Mouse (Mus musculus) WW6 (cell line): ENCODE results near the gene Fam19a5.

Experiments
- DNase-seq: peaks from one replicate; pipeline ENCODE4 v3.0.0-alpha.2; 2013; ENCODE audit warnings: low read depth, low spot score

Gene Fam19a5

DNA sequence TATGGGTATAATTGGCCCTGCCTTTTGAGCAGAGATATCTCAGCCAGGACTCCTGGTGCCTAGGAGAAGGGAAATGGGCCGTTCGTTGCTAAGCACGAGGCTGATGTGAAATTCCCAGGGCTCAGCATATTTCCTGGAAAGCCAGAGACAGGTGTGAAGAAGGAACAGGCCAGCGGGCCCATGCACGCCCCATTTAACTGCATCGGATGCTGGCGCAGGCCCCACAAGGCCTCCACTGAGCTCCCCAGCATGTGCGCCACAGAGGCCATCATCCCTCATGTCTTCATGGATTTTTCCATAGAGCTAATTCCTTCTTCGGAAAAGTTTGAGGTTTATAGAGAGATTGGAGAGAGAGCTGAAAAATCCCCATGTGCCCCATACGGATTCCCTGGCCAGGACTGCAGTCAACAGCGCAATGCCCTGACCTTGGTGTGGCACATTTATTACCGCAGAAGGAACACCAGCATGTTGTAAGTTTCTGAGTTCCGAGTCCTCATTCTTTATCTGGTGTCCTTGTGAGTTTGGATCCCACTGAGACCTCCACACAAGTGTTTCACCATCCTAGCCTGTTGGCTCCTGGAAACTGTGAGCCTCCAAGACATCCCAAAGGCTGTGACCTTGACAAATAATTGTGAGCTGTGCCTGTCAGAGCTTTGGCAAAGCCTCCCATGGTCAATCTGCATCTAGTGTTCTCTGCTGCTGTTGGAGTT is 122.1 kb downstream of the Fam19a5 start:
- no peak for DNase-seq

DNA sequence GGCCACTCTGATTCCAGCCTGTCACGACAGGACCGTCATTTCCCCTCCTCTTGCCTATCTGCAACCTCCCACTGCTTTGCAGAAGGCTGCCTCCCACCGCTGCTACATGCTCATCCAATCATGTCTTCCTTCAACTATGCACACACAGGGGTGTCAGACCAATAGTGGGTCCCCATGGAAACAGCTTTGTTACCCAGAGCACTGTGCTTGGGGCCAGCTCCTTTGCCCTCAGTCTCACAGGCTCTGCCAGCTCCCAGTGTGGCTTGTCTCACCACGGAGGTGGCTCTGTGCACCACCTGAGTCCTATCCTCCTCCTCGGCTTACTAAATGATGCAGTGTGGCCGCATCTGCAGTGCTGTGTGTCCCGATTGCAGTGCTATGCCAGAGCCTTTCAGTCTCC is 123.3 kb downstream of the Fam19a5 start:
- DNase-seq = no peak

DNA sequence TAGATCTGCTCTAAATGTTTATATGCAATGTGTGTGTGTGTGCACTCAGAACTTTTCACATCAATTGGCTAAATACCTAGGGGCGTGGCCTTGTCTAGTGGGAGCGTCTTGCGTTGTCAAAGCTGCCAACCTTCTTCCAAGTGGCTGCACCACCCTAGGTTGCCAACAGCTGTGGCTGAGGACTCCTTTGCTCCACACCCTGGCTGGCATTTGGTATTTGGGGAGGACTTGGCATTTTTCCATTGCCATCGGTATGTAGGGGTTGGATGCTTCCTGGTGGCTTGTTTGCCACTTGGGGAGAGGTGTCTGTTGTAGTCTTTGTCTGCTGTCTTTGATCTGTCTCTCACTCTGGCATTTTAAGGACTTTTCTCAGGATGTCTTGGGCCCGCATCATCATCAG is 124.0 kb downstream of the Fam19a5 start:
- DNase-seq = no peak

DNA sequence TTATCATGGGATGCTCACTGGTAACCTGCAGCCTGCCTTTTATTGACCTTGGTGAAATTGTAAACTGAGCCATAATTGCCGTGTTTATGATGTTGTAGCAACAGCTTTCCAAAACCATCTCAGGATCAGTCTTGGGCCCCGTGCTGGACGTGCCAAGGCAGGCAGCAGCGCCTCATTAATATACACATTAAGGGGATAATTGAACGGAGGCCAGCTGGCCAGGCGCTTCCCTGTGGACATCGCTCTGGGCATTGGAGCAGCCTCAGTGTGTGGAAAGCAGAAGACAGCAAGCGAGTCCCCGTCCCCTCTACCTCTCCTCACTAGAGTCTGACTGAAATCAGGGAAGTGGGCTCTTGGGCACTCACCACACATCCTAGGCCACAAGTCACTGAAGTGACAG is 127.8 kb downstream of the Fam19a5 start:
- DNase-seq = no peak

DNA sequence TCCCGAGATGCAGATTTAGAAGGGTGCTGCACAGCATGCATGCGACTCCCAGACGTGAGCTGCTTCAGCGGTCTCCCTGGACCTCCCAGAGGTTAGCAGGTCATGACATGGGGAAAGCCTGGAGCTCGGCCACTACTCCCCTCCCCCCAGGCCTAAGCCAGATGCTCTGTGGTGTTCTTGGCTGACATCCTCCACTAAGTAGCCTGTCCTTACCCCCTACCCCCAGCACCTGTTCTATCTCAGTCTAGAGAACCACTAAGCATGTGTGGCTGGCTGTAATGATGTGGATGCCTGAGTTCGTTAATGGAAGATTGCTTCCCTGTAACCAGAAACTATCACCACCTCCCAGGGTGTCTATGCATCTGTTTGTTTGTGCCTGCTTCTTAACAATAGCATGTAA is 134.6 kb downstream of the Fam19a5 start:
- DNase-seq = no peak

DNA sequence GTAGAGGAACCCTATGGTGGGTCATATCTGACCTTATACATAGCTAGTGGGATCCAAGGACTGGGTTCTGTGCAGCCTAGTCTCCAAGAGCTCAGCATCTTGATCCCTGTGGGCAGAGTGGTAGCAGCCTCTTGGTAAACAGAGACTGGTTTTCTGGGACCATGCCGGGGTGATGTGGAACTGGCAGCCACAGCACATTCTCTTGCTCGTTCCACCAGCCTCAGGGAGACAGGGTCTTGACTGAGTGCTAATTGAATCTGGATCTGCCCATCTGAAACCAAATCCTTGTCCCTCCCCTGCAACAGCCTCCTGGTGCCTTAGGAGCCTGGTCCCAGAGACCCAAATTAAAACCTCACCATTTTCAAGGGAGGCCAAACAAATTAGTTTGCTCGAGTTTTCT is 138.3 kb downstream of the Fam19a5 start:
- DNase-seq = no peak

DNA sequence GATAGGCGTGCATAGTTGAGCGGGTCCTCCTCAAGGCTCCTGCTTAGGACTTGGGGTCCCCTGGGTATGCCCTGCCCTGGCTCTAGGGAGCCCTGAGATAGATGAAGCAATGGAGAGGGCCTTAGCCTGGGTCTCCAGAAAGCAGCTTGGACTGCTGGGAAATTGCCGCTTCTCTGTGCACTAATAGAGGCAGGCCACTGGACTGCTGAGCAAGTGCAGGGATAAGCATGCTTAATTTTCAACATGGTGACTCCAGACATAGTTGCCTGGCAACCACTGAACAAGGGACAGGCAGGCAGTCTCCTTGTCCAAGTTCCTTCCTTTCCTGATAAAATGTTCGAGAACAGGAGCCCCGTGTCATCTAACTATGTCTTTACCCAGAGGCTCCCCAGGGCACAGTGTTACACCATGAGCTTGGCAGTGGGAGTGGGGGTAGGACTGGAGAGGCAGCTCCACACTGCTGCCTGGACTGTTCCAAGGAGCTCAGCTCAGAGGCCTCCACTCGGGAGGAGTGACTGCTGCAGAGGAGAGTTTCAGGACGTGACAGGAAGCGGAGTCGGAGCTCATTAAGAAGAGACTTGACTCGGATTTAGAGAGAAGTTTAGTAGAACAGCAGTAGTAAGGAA is 142.4 kb downstream of the Fam19a5 start:
- DNase-seq = no peak

DNA sequence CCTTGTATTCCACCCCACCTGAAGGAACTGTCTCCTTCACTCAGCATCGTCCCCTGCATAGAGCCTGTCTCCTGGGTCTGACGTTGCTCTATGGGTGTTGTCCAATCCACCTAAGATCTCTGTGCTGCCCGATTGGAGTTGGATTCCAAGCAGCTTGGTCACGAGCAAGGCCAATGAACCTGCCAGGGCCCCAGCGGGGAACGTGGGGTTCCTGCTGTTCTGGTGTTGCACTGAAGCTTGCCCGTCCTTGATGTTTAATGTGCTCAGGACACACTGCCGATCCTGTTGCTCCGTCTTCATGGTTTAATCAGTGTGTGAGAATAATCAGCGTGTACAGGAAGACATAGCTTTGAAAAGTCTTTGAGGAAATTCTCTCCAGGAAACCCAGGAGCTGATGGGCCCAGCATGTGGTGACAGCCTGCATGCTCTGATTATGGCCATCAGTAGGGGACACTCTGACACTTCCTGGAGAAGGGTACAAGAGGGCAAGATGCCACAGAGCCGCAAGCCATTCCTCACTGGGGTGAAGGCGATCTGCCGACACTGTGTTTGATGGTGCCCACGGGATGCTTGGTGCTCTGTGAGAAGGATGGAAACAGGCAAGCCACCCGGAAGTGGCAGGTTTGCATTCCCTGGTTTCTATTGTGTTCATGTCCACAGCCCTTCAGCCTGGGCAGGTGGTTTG is 147.3 kb downstream of the Fam19a5 start:
- no peak for DNase-seq

DNA sequence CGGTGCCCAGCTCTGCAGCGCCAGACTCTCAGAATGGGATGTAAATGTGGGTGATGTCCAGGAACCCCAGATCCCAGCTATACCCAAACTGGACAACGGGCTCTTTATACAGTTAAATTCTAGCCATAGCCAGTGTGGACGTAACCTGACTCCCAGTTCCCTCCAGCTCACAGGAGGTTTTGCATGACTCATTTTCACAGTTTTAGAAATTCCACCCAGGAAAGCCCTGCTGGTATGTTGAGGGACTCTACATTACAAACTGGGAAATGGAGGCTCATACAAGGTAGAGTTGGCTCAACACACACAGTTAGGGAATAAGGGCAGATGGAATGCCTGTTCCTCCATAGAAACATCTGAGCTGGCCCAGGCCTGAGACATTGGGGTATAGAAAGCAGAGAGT is 147.9 kb downstream of the Fam19a5 start:
- DNase-seq = no peak

DNA sequence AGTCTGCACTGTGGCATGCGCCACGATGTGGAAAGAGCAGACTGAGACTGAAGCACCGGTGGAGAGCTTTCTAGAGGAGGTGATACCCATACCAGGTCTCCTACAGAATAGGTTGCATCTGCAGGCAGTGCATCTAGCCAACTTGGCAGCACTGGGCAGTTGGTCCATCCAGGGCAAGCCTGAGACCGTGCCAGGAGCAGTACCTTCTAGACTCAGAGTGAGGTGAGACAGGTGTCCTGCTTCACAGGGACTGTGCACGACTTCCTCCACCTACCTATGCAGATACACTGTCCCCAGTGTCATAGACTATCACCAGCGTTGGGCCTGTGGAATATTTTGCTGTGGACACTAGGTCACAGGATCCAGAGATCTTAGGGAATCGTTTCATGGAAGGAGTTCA is 148.3 kb downstream of the Fam19a5 start:
- DNase-seq = no peak

DNA sequence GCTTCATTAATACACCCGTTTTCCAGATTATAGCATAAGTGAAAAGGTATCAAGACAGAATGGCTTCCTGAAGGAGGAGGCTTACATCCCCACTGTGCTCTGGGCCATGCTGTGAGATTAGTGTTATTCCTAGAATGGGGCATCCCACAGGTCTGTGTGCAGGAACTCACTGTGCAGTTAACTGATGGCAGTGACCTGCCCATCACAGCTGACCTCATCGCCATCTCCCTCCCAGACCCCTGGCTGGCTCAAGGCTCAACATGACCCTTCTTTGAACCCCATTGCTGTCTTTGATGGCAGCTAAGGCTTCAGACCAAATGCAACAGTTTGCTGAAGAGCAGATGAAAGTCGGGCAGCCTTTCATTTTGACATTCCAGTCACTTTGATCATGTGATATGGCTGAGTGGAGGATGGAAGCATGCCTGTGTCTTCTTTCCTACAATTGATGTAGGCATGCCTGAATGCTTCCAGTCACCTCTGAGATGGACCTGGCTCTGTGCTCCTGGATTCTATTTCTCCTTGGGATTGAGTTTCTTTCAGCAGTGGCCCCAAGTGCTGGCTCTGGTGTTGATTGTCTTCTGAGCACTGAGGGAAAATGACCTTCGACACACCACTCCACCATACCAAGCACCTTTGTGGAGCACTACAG is 148.9 kb downstream of the Fam19a5 start:
- DNase-seq = no peak

DNA sequence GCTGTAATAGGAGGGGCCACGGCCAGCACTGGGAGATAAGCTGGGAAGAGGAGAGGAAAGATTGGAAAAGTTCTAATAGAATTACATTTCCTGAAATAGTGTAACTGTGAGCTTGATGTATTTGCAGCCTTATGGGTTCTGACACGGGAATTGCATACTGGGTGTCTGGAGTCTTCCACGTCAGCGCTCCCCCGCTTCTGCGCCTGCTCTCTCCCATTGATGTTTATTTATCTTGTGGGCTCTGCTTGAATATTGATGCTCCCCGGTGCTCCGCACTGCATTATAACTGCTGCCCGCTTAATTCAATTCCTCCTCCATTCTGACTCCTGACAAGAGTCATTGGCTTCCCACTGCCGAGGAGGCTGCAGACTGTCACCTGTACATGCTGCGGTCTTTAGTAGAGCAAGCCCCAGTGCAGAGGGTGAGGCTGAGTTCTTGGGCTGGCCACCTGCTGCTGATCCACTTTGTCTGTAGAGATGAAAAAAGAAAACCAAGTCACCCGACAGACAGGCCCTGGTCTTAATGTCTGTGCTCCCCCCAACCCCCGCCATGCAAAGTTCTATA is 153.4 kb downstream of the Fam19a5 start:
- DNase-seq = no peak

DNA sequence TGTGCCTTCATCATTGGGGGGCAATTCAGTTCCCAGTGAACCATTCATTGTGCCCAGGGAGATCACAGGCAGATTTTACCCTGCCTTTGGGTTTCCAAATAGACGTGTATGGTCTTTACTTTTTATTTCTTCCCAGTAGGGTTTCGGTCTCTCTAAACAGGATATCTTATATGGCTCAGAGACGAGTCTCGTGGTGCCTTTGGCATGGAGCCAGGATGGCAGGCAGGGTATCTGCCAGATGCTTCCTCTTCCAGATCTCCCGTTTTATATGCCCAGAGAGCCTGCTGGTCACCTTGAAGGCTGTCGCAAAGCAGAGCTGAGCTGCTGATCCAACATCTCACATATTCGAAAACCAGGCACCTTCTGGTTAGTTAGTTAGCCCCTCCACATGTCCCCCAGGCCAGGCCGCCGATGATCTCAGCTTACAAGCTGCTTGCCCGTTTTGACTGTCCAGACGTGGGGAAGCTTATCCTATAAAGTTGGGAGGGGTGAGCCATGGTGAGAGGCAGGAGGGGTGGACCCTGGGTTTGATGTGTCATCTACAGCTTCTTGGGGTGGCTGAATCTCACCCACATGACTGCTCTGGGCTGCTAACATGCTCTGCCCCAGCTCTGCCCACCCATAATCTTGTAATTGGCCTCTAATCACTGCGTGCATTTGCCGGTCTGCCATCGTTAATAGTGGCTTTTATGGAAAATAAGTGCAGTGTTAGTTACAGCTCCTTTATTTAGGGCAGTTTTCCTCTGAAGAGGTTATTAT is 154.6 kb downstream of the Fam19a5 start:
- no peak for DNase-seq

DNA sequence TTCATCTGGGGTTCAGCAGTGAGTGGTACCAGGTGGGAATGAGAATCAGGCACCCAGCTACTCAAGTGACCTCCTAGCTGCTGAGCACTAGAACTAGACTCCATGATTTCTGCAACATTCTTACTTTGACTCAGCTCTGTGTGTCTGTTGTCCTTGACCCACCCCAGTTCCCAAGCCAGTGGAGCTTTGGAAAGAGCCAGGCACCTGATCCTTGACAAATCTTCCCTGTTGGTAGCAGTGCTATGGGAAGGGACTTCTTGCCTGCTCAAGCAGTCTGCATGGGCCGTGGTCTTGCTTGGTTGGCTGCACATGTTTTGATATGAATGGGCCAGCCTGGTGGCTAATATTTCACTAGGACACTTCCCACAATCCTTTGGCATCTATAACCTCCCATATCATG is 158.7 kb downstream of the Fam19a5 start:
- no peak for DNase-seq

DNA sequence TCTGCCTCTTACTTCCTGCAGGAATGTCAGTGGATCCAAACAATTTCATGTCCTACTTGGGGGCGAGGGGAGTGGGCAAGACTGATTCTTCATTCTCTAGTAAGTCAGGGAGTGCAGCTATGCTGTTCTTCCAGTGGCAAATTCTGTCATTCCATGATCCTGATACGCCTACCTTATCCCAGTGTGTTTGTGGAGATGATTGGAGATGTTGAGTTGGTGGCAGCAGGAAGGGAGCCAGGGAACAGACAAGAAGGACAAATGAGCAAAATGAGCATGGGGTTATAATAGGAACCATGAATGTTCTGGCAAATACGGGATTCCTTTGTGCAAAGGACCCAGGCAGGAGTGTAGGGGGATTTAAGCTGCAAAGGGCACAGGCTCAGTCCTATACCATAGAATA is 159.2 kb downstream of the Fam19a5 start:
- no peak for DNase-seq

DNA sequence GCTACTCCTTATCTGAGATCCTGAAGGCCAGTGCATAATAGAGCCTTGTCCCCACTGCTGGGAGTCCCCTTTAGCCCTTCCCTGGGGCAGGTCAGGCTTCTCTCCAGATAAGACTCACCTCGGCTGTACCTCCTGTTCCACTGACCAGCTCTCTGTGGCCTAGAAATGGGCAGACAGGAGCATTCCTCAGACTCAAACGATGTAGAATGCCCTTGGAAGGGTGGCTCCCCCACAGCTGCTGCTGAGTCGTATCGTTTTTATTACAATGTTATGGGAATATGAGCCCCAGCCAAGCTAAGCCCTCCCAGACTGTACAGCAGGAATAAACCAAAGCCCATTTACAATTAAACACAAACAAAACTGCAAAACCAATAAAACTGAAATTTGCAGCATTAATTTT is 167.7 kb downstream of the Fam19a5 start:
- DNase-seq = no peak

DNA sequence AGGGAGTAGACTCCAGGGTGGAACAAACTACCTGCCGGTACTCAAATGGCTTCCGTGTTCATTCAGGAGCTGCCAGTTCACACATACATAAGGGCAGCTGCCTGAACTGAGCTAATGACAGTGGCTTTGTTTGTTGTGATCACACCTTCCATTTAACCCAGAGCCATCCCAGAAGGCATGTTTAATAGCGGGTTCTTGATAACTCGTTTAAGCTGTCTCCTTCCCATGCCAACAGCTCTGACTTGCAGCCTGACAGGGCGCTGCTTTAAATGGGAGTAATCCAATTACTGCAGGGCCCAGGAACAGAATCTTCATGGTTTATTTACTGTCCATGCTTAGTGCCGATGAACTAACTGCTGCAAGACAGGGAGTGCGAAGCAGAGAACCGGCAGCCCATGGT is 168.1 kb downstream of the Fam19a5 start:
- DNase-seq = no peak

DNA sequence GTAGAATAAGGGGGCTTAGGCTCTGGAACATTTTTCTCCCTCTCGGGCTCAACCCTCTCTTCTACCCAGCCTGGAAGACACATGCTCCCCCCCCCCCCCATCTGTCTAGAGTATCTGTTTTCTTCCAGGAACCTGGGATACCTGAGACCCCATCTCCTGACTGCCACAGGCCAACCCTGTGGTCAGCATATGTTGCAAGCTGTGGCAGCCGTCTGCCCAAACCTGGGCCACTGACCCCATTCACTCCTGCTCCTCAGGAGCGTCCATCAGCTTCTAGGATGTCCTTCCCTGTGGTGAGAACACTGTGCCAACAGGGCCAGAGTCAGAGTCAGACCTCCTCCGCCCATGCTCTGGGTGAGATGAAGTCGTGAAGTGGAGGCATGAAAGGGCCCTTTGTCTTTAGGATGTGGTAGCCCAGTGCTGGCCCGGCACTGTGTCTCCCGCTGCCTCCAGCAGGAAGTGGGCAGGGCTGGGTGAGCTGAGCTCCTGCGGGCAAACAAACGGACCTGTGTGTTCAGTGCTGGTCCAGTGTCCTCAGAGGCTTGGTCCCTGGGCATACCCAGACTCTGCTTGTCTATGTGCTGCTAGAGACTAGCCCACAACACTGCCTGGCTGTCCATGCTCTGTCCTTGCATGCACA is 171.1 kb downstream of the Fam19a5 start:
- DNase-seq = no peak

DNA sequence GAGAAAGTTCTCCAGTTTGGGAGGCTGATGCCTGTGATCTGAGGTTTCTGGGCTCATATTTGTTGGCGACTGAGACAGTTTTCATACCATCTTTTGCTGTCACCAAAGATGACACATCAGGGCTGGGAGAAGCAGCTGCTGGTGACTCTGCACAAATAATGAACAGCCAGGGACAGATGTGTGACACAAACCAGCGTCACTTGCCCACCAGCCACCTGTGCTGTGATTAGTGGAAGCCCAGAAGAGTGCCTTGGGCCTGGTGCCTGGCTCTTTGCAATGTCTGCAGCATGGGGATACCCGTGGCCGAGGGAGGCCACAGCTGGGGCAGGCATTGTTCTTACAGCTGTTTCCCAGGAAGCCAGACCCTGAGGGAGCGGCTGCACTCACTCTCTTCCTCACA is 173.0 kb downstream of the Fam19a5 start:
- DNase-seq = no peak

DNA sequence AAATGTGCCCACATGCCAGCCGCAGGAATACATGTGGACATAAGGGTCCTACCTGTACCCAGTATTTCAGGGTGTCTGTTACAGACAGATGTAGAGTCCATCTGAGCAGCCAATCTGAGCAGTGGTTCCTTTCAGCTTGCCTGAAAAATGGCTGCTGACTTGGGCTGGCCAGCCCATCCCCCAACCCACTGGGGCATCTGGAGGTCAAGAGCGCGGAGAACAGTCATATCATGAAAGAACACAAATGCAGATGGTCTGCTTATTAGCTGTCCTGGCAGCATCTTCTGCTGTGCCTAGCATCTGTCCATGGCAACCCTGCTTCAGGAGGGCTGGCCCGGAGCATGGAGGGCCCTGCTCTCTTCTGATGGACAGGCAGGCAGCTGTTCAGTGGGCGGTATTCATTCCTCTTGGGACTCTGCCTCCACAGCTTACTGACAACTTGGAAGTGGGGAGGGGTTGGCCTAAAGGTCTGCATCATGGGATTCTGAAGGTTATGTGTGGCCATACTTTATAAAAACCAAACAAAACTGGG is 179.4 kb downstream of the Fam19a5 start:
- no peak for DNase-seq
